Mouse (Mus musculus): ENCODE results near the gene B230217C12Rik. TPM values are rescaled to one million over a fixed set of nuclear protein-coding genes. Genes with fewer than 3 reads are reported as not detected.

Gene B230217C12Rik
- polyA plus RNA-seq, 1 experiment from 2014 or later, result 17.4 TPM

- no peak for ATAC-seq
- peak overlapping the region; percentile 66; the same call in 1 of the 2 replicates for H3K4me2 ChIP-seq
- H3K27me3 ChIP-seq, result no peaks in the 10 kb centered on the region
- no peak overlapping the region for H3K9ac ChIP-seq
- H3K27ac ChIP-seq, result no peak overlapping the region
- H3K4me3 ChIP-seq, result no peak overlapping the region
- WGBS, result 28% methylated on average over 6 of the region's 6 CpGs
- peaks cover 9% of the 10 kb centered on the region for H3K36me3 ChIP-seq (ENCODE audit: poor library complexity, severe bottlenecking)
- peaks cover 63% of the 10 kb centered on the region for H3K4me1 ChIP-seq
- no peaks in the 10 kb centered on the region for H3K9me3 ChIP-seq (replicated peaks)
These were observed 38.1 kb upstream of the B230217C12Rik start for GRCm38 (mm10) chr11:97802495-97802894.

- H3K27me3 ChIP-seq, result no peaks in the 10 kb centered on the region
- H3K27ac ChIP-seq, result no peak overlapping the region
- peaks cover 72% of the 10 kb centered on the region for H3K4me1 ChIP-seq
- no peaks in the 10 kb centered on the region for H3K9me3 ChIP-seq (replicated peaks)
- ATAC-seq, result no peak
- H3K9ac ChIP-seq, result no peak overlapping the region
- no peak overlapping the region for H3K4me3 ChIP-seq
- H3K36me3 ChIP-seq (ENCODE audit: poor library complexity, severe bottlenecking), result peaks cover 22% of the 10 kb centered on the region
- no peak overlapping the region for H3K4me2 ChIP-seq
- WGBS, result 92% methylated on average over 5 of the region's 5 CpGs
These were observed 36.7 kb upstream of the B230217C12Rik start for GRCm38 (mm10) chr11:97803847-97804246.

- Histone ChIP-seq H3K27me3 (no peaks in the 10 kb centered on the region), H3K4me3 (0 out of 2 replicates have a peak overlapping the region, but pooled peaks have one; percentile 2), H3K36me3 (ENCODE audit: poor library complexity, severe bottlenecking) (peaks cover 33% of the 10 kb centered on the region), H3K4me2 (peak overlapping the region; percentile 50), H3K9ac (peak overlapping the region; percentile 43), H3K9me3 (replicated peaks) (no peaks in the 10 kb centered on the region), H3K4me1 (peaks cover 84% of the 10 kb centered on the region), H3K27ac (peak overlapping the region; percentile 71)
- peak; percentile 37 for ATAC-seq
- 19% methylated on average over 9 of the region's 9 CpGs for WGBS
These were observed 35.5 kb upstream of the B230217C12Rik start for GRCm38 (mm10) chr11:97804841-97805661.

- H3K4me1 ChIP-seq, result peaks cover 89% of the 10 kb centered on the region
- ATAC-seq, result peak; percentile 68
- no peak overlapping the region; the same call in 1 of the 2 replicates for H3K4me3 ChIP-seq
- H3K4me2 ChIP-seq, result peak overlapping the region; percentile 50
- WGBS, result 44% methylated on average over 15 of the region's 15 CpGs
- peak overlapping the region; percentile 71 for H3K27ac ChIP-seq
- H3K36me3 ChIP-seq (ENCODE audit: poor library complexity, severe bottlenecking), result peaks cover 33% of the 10 kb centered on the region
- H3K27me3 ChIP-seq, result no peaks in the 10 kb centered on the region
- H3K9ac ChIP-seq, result peak overlapping the region; percentile 43
- no peaks in the 10 kb centered on the region for H3K9me3 ChIP-seq (replicated peaks)
These were observed 34.6 kb upstream of the B230217C12Rik start for GRCm38 (mm10) chr11:97805662-97806612.

GRCm38 (mm10) chr11:97806613-97806964 lies 34.0 kb upstream of the B230217C12Rik start:
- Histone ChIP-seq H3K36me3 (ENCODE audit: poor library complexity, severe bottlenecking) (peaks cover 33% of the 10 kb centered on the region), H3K9me3 (replicated peaks) (no peaks in the 10 kb centered on the region), H3K4me1 (peaks cover 89% of the 10 kb centered on the region), H3K4me3 (no peak overlapping the region), H3K9ac (no peak overlapping the region), H3K27ac (peak overlapping the region; percentile 71), H3K4me2 (peak overlapping the region; percentile 50), H3K27me3 (no peaks in the 10 kb centered on the region)
- WGBS, result 74% methylated on average over 7 of the region's 7 CpGs
- no peak for ATAC-seq

GRCm38 (mm10) chr11:97807626-97808025 lies 33.0 kb upstream of the B230217C12Rik start:
- Histone ChIP-seq H3K36me3 (ENCODE audit: poor library complexity, severe bottlenecking) (peaks cover 33% of the 10 kb centered on the region), H3K4me3 (no peak overlapping the region), H3K27me3 (no peaks in the 10 kb centered on the region), H3K4me2 (peak overlapping the region; percentile 8; the same call in 1 of the 2 replicates), H3K9me3 (replicated peaks) (no peaks in the 10 kb centered on the region), H3K27ac (peak overlapping the region; percentile 17; the same call in 1 of the 2 replicates), H3K9ac (no peak overlapping the region), H3K4me1 (peaks cover 89% of the 10 kb centered on the region)
- no peak for ATAC-seq
- WGBS, result 58% methylated on average over 6 of the region's 6 CpGs

- H3K9me3 ChIP-seq (replicated peaks), result no peaks in the 10 kb centered on the region
- no peak overlapping the region for H3K4me3 ChIP-seq
- no peaks in the 10 kb centered on the region for H3K27me3 ChIP-seq
- H3K4me1 ChIP-seq, result peaks cover 94% of the 10 kb centered on the region
- H3K36me3 ChIP-seq (ENCODE audit: poor library complexity, severe bottlenecking), result peaks cover 33% of the 10 kb centered on the region
- no peak overlapping the region for H3K9ac ChIP-seq
- 56% methylated on average over 2 of the region's 2 CpGs for WGBS
- H3K27ac ChIP-seq, result peak overlapping the region; percentile 17; the same call in 1 of the 2 replicates
- H3K4me2 ChIP-seq, result peak overlapping the region; percentile 8; the same call in 1 of the 2 replicates
- ATAC-seq, result no peak
These were observed 32.5 kb upstream of the B230217C12Rik start for GRCm38 (mm10) chr11:97808093-97808492.

- Histone ChIP-seq H3K27ac (peak overlapping the region; percentile 49), H3K9me3 (replicated peaks) (no peaks in the 10 kb centered on the region), H3K4me2 (no peak overlapping the region), H3K36me3 (ENCODE audit: poor library complexity, severe bottlenecking) (peaks cover 33% of the 10 kb centered on the region), H3K4me1 (peaks cover 99% of the 10 kb centered on the region), H3K27me3 (no peaks in the 10 kb centered on the region), H3K9ac (no peak overlapping the region), H3K4me3 (no peak overlapping the region)
- 46% methylated on average over 5 of the region's 5 CpGs for WGBS
- no peak for ATAC-seq
These were observed 31.9 kb upstream of the B230217C12Rik start for GRCm38 (mm10) chr11:97808621-97809234.

GRCm38 (mm10) chr11:97809235-97810121 lies 31.1 kb upstream of the B230217C12Rik start:
- Histone ChIP-seq H3K36me3 (ENCODE audit: poor library complexity, severe bottlenecking) (peaks cover 35% of the 10 kb centered on the region), H3K27me3 (no peaks in the 10 kb centered on the region), H3K4me1 (peaks cover 96% of the 10 kb centered on the region), H3K4me3 (no peak overlapping the region), H3K9me3 (replicated peaks) (no peaks in the 10 kb centered on the region), H3K27ac (no peak overlapping the region), H3K4me2 (no peak overlapping the region), H3K9ac (no peak overlapping the region)
- ATAC-seq, result no peak
- WGBS, result 81% methylated on average over 7 of the region's 7 CpGs

- H3K27me3 ChIP-seq, result no peaks in the 10 kb centered on the region
- no peak overlapping the region for H3K4me3 ChIP-seq
- no peak overlapping the region for H3K4me2 ChIP-seq
- peaks cover 92% of the 10 kb centered on the region for H3K4me1 ChIP-seq
- ATAC-seq, result no peak
- H3K27ac ChIP-seq, result no peak overlapping the region
- peaks cover 44% of the 10 kb centered on the region for H3K36me3 ChIP-seq (ENCODE audit: poor library complexity, severe bottlenecking)
- no peaks in the 10 kb centered on the region for H3K9me3 ChIP-seq (replicated peaks)
- no peak overlapping the region for H3K9ac ChIP-seq
- WGBS, result 82% methylated on average over 7 of the region's 7 CpGs
These were observed 30.2 kb upstream of the B230217C12Rik start for GRCm38 (mm10) chr11:97810356-97810755.

GRCm38 (mm10) chr11:97810970-97811369 lies 29.6 kb upstream of the B230217C12Rik start:
- H3K9ac ChIP-seq, result peak overlapping the region; percentile 40
- peaks cover 50% of the 10 kb centered on the region for H3K36me3 ChIP-seq (ENCODE audit: poor library complexity, severe bottlenecking)
- H3K27me3 ChIP-seq, result no peaks in the 10 kb centered on the region
- H3K27ac ChIP-seq, result peak overlapping the region; percentile 90
- no peak for ATAC-seq
- no peak overlapping the region for H3K4me3 ChIP-seq
- H3K9me3 ChIP-seq (replicated peaks), result no peaks in the 10 kb centered on the region
- 7% methylated on average over 3 of the region's 3 CpGs for WGBS
- peaks cover 92% of the 10 kb centered on the region for H3K4me1 ChIP-seq
- H3K4me2 ChIP-seq, result no peak overlapping the region
